Mouse (Mus musculus): Measurements from ENCODE around the gene Igfl3. TPM values are rescaled to one million over a fixed set of nuclear protein-coding genes. Genes with fewer than 3 reads are reported as not detected.

Igfl3 gene
- polyA plus RNA-seq (2012; rRNA removed), result not detected in 2 replicates

GRCm38 (mm10) chr7:18176194-18176593 lies at the start of gene Igfl3:
Igfl3 (plus strand) TSS chr7:18176494.
- no peaks in the 10 kb centered on the region for H3K4me1 ChIP-seq (ENCODE audit: control insufficient read depth, insufficient read depth, low read length)
- no peak within 1 kb of the TSS for H3K4me3 ChIP-seq (replicated peaks; ENCODE audit: extremely low read depth, low read depth, low read length)
- no peak for DNase-seq
- TF ChIP-seq CTCF (IDR thresholded peaks at IDR 0.05; ENCODE audit: insufficient read depth, low read length), result no peak
- TF ChIP-seq POLR2A (IDR thresholded peaks at IDR 0.05; ENCODE audit: borderline replicate concordance, extremely low read depth, low read depth, low read length), result no peak

GRCm38 (mm10) chr7:18210938-18211337 lies 34.6 kb downstream of the Igfl3 start:
- 9% methylated on average over 9 of the region's 9 CpGs for WGBS
- no peak overlapping the region for H3K4me3 ChIP-seq (replicated peaks; ENCODE audit: extremely low read depth, low read depth, low read length)
- no peak for DNase-seq
- H3K4me1 ChIP-seq (ENCODE audit: control insufficient read depth, insufficient read depth, low read length), result no peaks in the 10 kb centered on the region
- no peak for TF ChIP-seq CTCF (IDR thresholded peaks at IDR 0.05; ENCODE audit: insufficient read depth, low read length)
- no peak for TF ChIP-seq POLR2A (IDR thresholded peaks at IDR 0.05; ENCODE audit: borderline replicate concordance, extremely low read depth, low read depth, low read length)

GRCm38 (mm10) chr7:18214699-18215098 lies 38.4 kb downstream of the Igfl3 start:
- WGBS, result 47% methylated on average over 1 of the region's 1 CpGs
- DNase-seq, result no peak
- TF ChIP-seq CTCF (IDR thresholded peaks at IDR 0.05; ENCODE audit: insufficient read depth, low read length) (no peak), POLR2A (IDR thresholded peaks at IDR 0.05; ENCODE audit: borderline replicate concordance, extremely low read depth, low read depth, low read length) (no peak)
- no peak overlapping the region for H3K4me3 ChIP-seq (replicated peaks; ENCODE audit: extremely low read depth, low read depth, low read length)
- H3K4me1 ChIP-seq (ENCODE audit: control insufficient read depth, insufficient read depth, low read length), result no peaks in the 10 kb centered on the region

Other genes starting within 250 kb of the Igfl3 start
- not detected in 2 replicates for gene Ceacam11, start 204.4 kb upstream of the Igfl3 start, polyA plus RNA-seq (2012; rRNA removed)
- gene Ceacam13, start 166.6 kb upstream of the Igfl3 start, polyA plus RNA-seq (2012; rRNA removed), result not detected in 2 replicates
- not detected in 2 replicates for gene Ceacam12, start 110.6 kb upstream of the Igfl3 start, polyA plus RNA-seq (2012; rRNA removed)
- not detected in 2 replicates for gene Mill1, start 68.9 kb downstream of the Igfl3 start, polyA plus RNA-seq (2012; rRNA removed)
- not detected in 2 replicates for gene Psg18, start 178.5 kb downstream of the Igfl3 start, polyA plus RNA-seq (2012; rRNA removed)

Measured in lung, adult 2 months (tissue).